Mouse (Mus musculus) kidney, adult 2 months (tissue): ENCODE measurements around the gene 2300002M23Rik.

Source experiments
- CTCF ChIP-seq: fragments of 200-500 bp; conservative IDR thresholded peaks from 2 replicates; pipeline ENCODE4 v1.5.1; 2011; ENCODE audit warnings: low read depth, mild to moderate bottlenecking, control low read depth, low read length, moderate library complexity, mixed read lengths; ENCODE audit not compliant: insufficient read depth, insufficient read length
- POLR2A ChIP-seq: fragments of 200-500 bp; IDR thresholded peaks from one replicate; pipeline ENCODE4 v1.6.1; 2011; ENCODE audit warnings: low read depth, low read length, control low read depth

DNA sequence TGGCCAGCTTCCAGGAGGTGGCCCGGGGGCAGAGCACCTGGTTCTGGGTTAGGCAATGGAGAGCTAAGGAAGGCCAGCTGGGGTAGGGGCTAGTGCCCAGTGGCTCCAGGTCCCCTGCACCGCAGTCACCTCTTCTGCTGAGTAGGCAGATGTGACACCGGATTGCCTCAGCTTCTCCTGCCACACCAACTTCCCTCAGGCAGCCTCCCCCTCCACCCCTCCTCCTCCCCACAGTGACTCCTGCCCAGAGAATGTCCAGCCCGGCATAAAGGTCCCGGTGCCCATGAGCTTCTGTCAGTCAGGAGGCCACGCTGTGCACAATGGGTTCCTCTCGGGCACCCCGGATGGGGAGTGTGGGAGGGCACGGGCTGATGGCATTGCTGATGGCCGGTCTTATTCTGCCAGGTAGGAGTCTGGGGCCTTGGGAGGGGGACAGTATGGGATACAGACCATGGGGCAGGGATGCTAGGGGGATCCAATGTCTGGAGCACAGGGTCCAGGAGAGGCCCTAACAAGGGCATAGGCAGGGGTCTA is 15.3 kb upstream of the 2300002M23Rik start, which contains the start of gene Cdsn:
- TF ChIP-seq CTCF, result no peak
- TF ChIP-seq POLR2A, result no peak
